Mouse (Mus musculus) large intestine, adult 2 months (tissue): ENCODE data around the gene Phc2. TPM values are rescaled to one million over a fixed set of nuclear protein-coding genes. Genes with fewer than 3 reads are reported as not detected.

Experiments
- DNase-seq: peaks from one replicate; pipeline ENCODE4 v3.0.0-alpha.2; 2012; ENCODE audit warnings: low read depth, low spot score
- WGBS: fragments of 180-500 bp; shearing (Covaris S2); methylation state at CpG from one replicate; pipeline ENCODE4 v1.1.7; 2018; 5-methylcytosine and 5-hydroxymethylcytosine counted together
- polyA plus RNA-seq: library from polyadenylated mRNA; depleted of rRNA; stranded (reverse); fragments of >200 nt; gene quantifications from 2 replicates; pipeline ENCODE4 v1.2.3, GENCODE M21; 2012

The Phc2 gene
- polyA plus RNA-seq, 1 experiment, result 79.9 TPM

DNA sequence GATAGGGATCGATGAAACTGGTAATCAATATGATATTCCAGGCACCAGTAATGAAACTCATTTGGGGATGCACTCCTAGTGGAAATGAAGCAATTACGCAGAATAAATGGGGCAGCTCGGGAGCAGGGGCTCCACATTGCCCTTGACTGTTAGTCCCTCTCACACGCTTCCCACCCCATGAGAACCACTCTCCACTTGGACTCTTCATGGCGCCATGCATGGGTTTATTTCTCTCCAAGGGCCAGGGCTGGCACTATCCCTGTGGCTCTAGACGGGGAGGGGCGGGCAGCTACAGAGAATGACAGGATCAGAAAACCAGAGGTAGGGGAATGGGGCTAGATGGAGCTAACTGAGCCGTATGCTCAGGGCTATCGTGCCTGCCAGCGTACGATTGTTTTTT is 29.6 kb downstream of the Phc2 start:
- WGBS, result 92% methylated on average over 11 of the region's 11 CpGs
- no peak for DNase-seq

DNA sequence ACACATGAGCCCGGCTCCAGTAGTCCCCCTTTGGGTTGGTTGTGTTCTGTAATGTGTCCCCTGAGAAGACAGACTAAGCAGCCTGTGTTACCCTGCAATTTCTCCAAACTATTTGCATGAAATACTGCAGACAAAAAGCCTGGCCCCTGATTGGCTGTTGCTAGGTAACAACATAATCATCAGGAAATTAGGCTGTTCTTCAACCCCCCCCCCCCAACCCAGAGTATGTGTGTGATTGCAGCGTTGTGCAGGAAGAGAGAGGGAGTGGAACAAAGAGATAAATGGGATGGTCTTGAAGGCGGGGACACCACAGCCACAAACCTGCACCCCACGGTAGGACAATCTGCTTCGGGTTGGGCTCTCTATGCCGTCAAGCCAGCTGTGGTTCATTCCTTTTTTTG is 34.0 kb downstream of the Phc2 start:
- DNase-seq, result no peak
- 43% methylated on average over 6 of the region's 6 CpGs for WGBS

DNA sequence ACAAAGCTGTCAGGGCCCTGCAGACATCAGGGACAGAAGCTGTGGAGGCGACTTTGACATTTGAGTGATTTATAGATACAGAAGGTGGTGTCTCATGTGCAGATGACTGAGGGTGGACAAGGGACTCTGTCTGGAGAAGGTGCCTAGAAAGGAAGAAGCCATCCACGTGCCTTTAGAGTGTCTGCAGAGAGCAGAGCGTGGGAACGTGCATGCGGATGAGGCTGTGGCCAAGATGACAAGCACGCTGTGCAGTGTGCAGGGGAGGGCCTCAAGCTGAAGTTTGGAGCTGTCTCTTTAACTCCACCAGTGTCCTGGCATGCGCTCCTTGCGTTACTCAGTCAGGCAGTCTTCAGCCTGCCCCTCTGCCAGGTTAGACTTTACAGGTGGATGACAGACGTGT is 34.5 kb downstream of the Phc2 start:
- 59% methylated on average over 9 of the region's 9 CpGs for WGBS
- no peak for DNase-seq

- 59% methylated on average over 6 of the region's 6 CpGs for WGBS
- DNase-seq, result no peak
Observed at GRCm38 (mm10) chr4:128689739-128690304, 35.3 kb downstream of the Phc2 start.

DNA sequence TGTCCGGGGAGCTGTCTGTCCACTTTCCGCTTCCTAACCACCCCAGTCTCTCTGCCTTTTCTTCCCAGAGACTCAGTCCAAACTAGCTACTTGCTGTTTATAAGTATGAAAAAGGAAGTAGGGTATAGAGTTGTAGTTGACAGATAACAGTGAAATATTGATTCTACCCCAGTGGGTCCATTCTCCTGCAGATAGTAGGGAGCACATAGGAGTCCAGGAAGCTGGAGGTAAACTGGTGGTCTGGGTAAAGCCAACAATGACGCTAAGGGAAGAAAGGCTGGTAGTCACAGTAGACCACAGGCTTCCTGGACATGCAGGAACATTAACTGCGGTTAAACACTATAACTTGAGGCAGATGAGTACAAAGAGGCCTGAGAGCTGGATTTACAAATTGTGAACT is 36.7 kb downstream of the Phc2 start:
- WGBS, result 47% methylated on average over 4 of the region's 4 CpGs

DNA sequence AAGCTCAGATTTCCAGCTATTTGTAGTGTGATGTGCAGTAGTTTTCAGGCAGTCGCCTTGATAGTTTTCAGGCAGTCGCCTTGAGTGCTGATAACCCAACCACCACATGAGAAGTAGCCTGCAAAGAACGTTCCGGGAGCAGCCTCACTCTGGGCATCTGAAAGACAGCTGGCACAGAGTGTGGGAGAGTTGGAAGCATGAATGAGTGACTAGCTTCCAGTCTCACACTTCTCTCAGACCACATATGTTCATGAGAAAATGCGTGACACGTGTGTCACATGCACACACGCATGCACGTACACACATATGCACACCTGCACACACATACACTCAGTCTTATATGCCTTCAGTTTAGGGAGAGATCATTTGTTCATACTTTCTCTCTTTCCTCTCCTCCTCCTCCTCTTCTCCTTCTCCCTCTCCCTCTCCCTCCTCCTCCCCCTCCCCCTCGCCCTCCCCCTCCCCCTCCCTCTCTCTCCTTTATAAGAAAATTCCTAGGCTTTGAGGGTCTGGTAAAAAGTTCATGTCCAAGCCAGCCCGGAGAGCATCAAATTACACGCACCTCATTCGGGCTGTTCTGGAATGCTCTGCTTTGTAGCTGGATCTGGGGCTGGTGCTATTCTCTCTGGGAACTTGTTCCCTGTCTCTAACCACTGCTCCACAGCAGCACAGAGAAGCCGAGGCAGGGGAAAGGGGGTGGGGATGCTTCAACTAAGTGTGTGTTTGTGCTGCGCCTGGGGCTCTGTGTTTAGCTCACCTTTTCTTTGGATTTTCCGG is 37.8 kb downstream of the Phc2 start:
- no peak for DNase-seq

More for the DNA sequence above, 36.7 kb downstream of the Phc2 start:
- no peak for DNase-seq

DNA sequence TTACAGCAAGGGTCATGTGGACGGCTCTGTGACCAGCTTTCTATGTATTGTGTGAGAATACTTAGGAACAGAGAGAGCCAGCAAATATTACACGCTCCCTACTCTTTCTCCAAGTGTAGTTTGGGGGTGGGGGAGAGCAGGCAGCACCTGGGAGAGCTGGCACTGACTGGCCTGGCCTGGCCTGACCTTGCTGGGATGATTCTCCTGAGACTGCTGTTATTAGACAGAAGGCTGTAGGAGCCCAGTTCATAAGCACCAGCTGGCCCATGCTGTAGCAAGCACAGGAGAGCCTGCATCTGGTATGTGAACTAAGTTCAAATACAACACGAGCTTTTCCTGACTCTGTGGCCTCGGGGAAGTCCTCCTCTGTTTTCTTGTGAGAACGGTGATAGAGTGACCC is 38.7 kb downstream of the Phc2 start:
- no peak for DNase-seq
- 58% methylated on average over 5 of the region's 5 CpGs for WGBS

More for the DNA sequence above, 37.8 kb downstream of the Phc2 start:
- WGBS, result 67% methylated on average over 14 of the region's 15 CpGs

DNA sequence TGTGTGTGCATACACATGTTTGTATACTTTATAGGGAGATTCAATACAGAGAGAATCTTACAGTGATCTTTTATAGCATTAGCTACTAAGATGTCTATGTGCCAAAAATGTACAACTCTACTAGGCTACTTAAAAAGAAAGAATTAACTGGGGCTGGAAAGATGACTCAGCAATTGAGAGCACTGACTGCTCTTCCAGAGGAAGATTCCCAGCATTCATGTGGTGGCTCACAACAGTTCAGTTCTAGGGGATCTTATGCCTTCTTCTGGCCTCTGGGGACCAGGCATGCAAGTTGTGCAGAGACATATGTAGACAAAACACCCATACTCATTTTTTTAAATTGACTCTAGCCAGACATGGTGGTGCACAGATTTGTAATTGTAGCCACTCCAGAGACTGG is 39.8 kb downstream of the Phc2 start:
- no peak for DNase-seq

DNA sequence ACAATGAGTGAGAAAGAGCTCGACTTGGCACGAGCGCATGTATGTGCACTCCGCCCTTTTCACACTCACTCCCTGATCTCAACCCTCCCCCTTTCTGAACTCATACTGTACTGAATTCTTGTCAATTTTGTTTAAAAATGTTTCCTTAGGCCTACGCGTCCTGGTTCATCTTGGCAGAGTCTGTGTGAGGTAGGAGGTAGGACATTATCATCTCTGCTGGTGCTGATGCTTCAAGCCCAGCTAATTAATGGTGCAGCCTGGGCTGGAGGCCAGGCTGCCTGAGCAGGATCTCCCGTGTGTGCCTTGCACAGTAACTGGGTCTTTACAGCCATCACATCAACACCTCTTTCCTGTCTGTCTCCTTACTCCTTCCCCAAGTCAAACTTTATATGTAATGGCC is 40.6 kb downstream of the Phc2 start:
- no peak for DNase-seq
- WGBS, result 67% methylated on average over 7 of the region's 7 CpGs

GRCm38 (mm10) chr4:128698011-128698861 is 43.7 kb downstream of the Phc2 start:
- 61% methylated on average over 12 of the region's 12 CpGs for WGBS
- no peak for DNase-seq

DNA sequence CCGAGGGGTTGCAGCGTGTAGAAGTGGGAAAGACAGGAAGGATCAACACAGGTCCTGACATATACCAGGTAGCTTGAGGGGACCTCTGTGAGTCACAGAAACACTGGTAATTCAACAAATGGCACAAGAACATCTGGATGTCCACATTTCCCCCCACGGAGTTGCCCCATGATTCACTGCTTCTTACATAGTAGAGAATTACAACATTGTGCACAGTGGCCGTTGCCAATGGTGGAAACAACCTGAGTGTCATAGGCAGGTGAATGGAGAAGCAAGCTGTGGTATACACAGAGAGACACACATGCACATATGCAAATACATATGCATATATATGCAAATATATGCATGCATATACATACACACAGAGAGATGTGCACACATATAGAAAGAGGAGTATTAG is 45.4 kb downstream of the Phc2 start:
- WGBS, result 91% methylated on average over 4 of the region's 4 CpGs
- DNase-seq, result no peak

GRCm38 (mm10) chr4:128700543-128700942 is 46.0 kb downstream of the Phc2 start:
- DNase-seq, result no peak
- 81% methylated on average over 2 of the region's 2 CpGs for WGBS

DNA sequence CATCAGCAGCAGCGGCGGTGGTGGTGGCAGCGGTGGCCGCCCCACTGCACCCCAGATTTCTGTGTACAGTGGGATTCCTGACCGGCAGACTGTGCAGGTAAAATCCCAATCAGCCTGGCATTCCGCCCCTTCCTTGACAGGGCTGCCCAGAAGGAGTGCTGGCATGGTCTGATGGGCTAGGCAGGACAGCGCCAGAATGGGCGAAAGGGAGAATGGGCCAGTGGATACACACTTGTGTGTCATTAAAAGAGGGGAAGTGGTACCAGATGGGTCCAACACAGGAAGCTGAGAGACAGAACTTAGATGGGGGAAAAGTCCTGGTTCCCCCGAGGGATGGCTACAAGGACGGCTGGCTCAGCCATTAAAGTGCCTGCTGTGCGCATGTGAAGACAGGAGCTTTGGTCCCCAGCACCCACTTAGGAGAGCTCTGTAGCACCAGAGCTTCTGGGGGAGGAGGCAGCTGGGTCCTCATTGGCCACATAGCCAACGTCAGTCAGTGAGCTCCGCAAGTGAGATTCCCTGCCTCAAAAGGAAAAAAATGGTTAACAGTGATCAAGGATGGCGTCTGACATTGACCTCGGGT is 50.7 kb downstream of the Phc2 start:
- WGBS, result 91% methylated on average over 15 of the region's 15 CpGs
- DNase-seq, result no peak

DNA sequence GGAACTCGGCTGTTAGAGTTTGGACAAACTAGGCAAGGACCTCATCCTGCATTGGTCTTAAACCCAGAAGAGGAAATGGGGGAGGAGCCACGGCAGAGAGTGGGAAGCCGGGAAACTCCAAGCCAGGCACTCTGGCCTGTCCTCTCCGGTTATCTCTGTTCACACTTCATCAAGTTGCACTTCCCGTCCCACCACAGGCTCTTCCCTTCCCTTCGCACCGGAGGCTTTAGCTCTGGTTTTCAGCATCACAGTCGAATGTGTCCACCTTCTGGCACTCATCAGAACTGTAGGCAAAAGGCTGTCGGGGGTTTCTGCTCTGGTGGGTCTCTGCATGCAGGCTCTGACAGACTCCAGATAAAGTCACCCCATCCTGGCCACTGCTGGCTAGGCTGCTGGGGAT is 52.1 kb downstream of the Phc2 start:
- WGBS, result 14% methylated on average over 9 of the region's 9 CpGs
- no peak for DNase-seq

DNA sequence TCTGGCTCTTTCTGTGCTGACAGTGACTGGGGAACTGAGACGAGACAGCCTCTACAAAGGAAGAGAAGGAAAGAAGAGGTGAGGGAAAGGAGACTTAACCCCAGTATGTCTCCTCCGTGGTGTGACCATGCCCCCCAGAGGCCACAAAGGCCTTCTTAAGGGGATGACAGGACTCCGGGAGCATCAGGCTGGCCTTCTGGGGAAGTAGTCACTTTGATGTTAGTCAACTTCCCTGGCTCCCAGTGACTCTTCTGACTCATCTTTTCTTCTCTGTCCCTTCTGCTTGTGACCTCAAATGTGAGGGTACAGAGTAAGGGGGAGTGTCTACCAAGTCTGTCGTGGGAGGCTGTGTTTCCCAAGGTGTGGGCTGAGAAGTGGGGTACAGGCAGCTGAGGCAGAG is 52.9 kb downstream of the Phc2 start:
- no peak for DNase-seq

DNA sequence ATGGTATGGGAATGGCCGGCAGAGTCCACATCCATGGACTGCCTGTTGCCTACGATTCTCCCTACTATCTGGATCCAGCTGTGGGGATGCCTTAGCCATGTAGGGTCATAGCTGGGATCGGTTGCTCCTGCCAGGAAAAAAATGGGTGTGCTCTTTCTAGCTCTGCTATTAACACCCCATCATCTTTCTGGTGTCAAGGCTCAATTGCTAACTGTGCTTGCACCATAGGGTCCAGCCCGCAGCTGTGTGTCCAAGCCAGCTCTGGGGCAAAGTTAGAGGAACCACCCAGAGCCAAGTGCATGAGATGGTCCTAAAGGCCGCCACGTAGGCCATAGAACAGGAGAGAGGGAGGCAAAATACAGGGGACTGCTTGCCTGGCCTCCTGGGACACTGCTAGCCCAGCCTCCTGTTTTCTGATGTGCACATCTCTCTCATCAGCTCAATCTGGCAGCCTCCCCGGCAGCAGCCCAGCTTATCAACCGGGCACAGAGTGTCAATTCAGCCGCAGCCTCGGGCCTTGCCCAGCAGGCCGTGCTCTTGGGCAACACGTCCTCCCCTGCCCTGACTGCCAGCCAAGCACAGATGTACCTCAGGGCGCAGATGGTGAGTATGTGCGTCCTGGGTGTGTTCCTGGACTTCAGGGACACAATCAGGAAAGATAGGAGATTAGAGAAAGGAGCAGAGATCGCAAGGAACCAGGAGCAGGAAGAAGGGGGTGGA is 54.7 kb downstream of the Phc2 start:
- WGBS, result 67% methylated on average over 15 of the region's 15 CpGs
- DNase-seq, result no peak

More for the DNA sequence above, 52.9 kb downstream of the Phc2 start:
- WGBS, result 69% methylated on average over 4 of the region's 4 CpGs

GRCm38 (mm10) chr4:128709781-128710166 is 55.3 kb downstream of the Phc2 start:
- 90% methylated on average over 12 of the region's 12 CpGs for WGBS
- DNase-seq, result no peak

DNA sequence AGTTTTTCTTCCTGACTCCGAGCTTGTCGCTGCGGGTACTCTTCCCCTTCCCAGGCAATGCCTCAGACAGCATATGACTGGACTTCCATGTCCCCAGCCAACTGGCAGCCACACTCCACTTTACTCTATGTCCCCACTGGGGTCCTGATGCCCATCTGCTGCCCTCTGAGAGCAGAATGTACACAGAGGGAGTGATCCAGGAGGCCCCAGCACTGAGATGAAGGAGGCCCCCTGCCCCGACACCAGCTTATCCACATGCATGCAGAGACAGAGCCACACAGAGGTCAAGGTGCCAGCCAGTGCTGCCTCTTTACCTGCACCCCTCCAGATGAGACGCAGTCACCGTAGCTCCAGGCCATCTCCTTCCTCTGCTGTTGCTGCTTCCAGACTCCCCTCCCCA is 55.8 kb downstream of the Phc2 start:
- WGBS, result 94% methylated on average over 6 of the region's 6 CpGs
- DNase-seq, result no peak

DNA sequence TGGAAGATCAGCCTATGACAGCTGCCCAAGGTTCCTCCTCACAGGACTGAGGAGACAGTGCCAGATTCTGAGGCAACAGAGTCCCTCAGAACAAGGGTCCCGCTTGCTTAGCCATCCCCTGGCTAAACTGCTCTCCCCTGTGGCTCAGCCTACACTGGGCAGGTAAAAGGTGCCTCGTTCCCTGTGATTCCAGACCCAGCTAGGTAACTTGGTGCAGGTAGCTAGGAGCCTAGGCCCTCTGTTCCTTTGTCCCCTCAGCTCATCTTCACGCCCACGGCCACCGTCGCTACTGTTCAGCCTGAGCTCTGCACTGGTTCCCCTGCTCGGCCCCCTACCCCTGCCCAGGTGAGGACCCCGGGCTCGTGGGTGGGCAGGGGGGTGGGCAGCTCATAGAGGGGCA is 56.3 kb downstream of the Phc2 start:
- DNase-seq, result no peak
- 85% methylated on average over 9 of the region's 9 CpGs for WGBS
